Mouse (Mus musculus): ENCODE data around the gene Fam20b.

The Fam20b gene

GRCm38 (mm10) chr1:156718950-156719805 is at the start of gene Fam20b:
Gene Fam20b (minus strand): TSS chr1:156719086.
- DNase-seq (ENCODE audit: low read depth in 2 of 2, low spot score in 2 of 2) = peak; percentile 91 to 95

GRCm38 (mm10) chr1:156765311-156765710 is 46.4 kb upstream of the Fam20b start:
- no peak for DNase-seq (ENCODE audit: low read depth in 2 of 2, low spot score in 2 of 2)

DNA sequence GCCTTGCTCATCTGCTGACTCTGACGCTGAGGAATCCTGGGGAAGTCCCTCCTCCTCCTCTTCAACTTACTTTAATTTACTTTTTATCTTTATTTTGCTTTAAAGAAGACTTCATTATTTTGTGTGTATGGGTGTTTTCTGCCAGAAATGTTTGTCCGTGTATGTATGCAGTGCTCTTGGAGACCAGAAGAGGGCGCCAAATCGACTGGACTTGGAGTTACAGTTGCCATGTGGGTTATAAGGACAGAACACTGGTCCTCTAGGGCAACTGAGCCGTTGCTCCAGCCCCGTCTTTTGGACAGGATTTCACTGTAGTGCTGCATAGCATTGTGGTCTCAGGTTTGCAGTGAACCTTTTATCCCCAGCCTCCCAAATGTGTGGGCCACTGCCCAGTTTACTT is 45.7 kb upstream of the Fam20b start:
- no peak for DNase-seq (ENCODE audit: low read depth in 2 of 2, low spot score in 2 of 2)

DNA sequence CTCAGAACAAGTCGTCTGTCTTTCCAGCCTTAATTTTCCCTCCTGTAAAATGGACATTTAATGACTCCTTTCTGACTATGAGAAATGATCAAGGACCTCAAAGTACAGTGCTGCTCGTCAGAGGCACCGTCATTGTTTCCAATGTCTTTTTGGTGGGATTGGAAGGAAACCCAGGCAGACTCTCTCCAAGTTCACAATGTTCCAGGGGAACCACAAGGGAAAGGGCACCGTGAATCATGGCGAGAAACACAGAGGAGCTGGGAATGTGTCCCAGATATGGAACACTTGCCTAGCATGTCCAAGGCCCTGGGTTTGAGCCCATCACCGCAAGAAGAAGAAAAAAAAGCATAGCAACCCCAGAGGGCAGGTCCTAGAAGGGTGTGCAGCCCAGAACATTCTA is 44.4 kb upstream of the Fam20b start:
- DNase-seq (ENCODE audit: low read depth in 2 of 2, low spot score in 2 of 2) = no peak

- DNase-seq (ENCODE audit: low read depth in 2 of 2, low spot score in 2 of 2) = no peak
Observed at GRCm38 (mm10) chr1:156761430-156761801, 42.5 kb upstream of the Fam20b start.

DNA sequence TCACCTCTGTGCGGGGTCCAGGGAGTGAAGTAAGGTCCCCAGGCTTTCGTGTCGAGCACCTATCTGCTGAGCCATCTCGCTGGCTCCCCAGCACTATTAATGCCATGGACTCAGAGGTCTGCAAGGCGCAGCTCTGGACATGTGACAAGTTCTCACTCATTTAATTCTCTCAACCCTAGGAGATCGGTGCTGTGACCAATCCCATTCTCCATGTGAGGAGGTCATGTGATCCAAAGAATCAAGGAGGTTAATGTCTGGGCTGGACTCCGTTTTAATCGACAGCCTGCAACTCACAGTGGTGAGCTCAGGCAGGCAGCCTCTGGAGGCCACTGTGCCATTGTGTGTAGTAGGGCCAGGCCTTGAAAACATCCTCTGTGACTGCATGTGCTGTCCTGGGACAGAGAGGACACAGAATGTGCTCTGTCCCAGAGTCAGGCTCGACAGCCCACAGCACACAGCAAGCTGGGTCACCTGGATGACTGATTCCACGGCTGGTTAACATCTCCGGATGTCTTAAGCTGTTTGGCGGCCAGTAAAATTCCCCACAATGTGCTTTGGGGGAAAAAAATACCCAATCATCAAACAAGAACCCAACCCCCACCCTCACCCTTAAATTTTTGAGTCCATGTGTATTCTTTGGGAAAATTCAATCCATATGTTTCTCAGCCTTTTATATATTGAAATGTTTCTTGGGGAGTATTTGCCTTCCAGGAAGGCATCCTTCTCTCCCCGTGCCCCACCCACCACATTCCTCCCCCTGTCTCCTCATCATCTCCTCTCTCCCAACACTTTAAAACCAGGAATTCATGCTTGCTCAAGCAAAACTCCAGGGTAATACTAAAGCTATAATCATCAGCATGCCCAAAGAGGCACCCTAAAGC is 41.9 kb upstream of the Fam20b start:
- DNase-seq (ENCODE audit: low read depth in 2 of 2, low spot score in 2 of 2) = no peak

DNA sequence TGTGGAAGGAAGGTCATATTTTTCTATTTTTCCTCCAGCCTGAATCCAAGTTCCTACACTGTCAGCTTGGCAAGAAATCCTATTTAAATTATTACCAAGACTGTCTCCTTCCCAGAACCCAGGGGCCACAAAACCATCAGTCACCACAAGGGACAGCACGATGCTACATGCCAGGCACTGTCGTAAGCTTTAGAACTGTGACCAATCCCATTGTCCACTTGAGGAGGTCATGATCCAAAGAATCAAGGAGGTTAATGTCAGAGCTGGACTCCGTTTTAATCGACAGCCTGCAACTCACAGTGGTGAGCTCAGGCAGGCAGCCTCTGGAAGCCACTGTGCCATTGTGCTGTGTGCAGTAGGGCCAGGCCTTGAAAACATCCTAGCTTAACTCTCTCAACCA is 39.4 kb upstream of the Fam20b start:
- DNase-seq (ENCODE audit: low read depth in 2 of 2, low spot score in 2 of 2) = no peak

- DNase-seq (ENCODE audit: low read depth in 2 of 2, low spot score in 2 of 2) = no peak
Observed at GRCm38 (mm10) chr1:156754608-156755413, 35.9 kb upstream of the Fam20b start.

DNA sequence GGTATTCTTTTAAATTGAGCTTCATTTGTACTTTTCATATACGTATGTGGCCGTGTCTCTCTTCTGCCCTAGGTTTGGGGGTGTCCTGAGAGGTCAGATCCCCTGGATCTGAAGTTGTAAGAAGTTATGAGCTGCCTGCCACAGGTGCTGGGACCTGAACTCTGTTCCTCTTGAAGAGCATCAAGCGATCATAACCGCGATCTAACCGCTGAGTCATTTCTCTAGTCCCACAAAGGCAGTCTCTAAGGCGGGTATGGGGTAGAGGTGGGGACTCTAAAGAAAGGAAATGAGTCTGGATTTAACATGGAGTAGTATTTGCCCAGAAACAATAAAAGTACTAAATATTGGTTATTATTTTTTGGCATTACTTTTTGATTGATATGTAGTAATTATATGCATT is 34.1 kb upstream of the Fam20b start:
- DNase-seq (ENCODE audit: low read depth in 2 of 2, low spot score in 2 of 2) = no peak

DNA sequence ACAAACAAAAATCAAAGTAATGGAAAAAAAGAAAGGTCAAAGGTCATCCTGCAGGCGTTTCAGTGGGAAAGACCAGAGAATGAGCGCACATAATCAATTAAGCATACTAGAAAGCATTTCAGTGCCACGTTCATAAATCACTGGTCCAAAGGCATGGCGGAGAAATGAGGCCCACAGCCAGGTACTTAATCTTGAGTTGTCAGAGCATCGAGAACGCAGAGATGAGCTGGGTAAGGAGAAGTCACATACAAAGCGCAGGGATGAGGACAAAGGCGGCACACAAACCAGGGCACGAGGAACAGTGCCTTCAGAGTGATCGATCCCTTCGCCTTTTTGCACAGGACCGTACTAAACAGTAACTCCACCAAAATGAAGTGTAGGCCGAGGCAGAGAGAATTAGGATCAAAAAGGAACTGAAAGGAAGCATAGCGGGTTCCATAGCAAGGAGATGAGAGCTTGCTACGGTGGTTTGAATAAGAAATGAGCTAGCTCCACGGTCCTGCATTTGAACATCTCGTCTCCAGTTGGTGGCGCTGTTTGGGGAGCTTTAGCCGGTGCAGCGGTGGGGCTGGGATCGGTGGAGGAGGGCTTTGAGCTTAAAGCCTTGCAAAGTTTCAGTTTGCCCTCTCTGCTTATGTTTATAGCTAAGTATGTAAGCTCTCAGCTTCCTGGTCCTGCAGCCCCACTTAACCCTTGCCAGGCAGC is 33.3 kb upstream of the Fam20b start:
- peak; percentile 67 to 74 for DNase-seq (ENCODE audit: low read depth in 2 of 2, low spot score in 2 of 2)

DNA sequence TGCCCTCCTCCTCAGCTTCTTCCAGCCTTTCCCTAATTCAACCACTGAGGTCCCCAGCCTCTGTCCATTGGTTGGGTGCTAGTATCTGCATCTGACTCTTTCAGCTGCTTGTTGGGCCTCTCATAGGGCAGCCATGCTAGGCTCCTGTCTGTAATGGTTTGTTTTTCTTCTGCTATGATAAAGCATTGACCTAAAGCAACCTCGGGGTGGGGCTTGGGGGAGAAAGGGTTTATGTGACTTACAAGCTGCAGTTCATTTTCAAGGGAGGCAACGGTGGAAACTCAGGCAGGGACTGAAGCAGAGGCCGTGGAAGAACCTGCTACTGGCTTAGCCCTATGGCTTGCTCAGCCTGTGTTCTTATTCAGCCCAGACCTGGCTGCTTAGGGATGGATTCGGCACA is 31.4 kb upstream of the Fam20b start:
- no peak for DNase-seq (ENCODE audit: low read depth in 2 of 2, low spot score in 2 of 2)

GRCm38 (mm10) chr1:156749136-156749535 is 30.2 kb upstream of the Fam20b start:
- no peak for DNase-seq (ENCODE audit: low read depth in 2 of 2, low spot score in 2 of 2)

DNA sequence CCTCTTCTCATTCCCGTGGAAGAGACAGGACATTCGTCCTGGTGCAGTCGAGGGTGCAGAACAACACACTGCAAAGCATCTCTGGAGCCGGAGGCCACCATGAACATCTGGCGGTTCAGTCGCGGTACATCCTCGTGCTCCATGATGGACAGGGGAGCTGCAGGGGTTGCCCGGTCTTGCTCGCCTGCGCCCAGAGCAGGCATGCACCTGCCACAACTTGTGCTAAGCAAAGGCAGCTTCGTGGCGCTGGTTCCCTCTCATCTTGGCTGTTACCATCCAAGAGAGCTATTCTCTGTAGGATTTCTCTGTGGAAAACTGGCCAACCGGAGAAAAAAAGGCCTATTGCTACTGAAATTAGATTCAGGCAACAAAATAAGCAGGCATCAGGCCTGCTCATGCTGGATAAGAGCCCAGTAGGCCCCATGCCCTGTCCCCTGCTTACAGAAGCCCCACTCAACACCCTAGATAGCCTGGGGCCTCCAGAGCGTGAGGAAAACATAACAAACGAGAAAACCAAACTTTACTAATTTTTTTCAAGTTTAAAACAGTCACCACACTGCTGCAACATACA is 29.6 kb upstream of the Fam20b start:
- no peak for DNase-seq (ENCODE audit: low read depth in 2 of 2, low spot score in 2 of 2)

DNA sequence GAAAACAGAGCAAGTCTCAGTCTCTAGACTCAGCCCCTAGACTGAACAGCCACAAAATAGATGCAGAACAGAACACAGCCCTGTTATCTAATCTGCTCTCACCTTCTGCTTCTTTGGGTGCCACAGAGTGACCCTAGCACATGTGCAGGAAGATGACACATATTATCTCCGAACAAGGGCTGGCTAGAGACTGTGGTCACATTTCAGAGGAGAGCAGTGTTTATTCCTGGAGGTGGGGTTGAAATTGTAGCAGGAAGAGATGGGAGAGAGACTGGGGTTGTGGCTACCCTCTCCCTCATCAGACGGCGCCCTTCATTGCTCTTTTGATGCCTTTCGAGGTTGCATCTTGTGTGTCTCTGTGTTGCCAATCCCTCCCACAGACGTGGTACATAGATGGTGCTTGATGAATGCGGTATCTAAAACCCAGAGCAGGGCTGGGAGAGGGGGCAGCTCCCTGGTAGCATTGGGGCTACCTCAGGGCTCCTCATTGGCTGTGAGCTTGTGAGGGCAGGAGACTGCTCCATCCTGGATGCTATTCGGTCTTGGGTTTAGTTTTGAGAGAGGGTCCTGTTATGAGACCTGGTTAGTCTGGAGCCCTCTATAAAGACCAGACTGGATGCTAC is 26.4 kb upstream of the Fam20b start:
- no peak for DNase-seq (ENCODE audit: low read depth in 2 of 2, low spot score in 2 of 2)

DNA sequence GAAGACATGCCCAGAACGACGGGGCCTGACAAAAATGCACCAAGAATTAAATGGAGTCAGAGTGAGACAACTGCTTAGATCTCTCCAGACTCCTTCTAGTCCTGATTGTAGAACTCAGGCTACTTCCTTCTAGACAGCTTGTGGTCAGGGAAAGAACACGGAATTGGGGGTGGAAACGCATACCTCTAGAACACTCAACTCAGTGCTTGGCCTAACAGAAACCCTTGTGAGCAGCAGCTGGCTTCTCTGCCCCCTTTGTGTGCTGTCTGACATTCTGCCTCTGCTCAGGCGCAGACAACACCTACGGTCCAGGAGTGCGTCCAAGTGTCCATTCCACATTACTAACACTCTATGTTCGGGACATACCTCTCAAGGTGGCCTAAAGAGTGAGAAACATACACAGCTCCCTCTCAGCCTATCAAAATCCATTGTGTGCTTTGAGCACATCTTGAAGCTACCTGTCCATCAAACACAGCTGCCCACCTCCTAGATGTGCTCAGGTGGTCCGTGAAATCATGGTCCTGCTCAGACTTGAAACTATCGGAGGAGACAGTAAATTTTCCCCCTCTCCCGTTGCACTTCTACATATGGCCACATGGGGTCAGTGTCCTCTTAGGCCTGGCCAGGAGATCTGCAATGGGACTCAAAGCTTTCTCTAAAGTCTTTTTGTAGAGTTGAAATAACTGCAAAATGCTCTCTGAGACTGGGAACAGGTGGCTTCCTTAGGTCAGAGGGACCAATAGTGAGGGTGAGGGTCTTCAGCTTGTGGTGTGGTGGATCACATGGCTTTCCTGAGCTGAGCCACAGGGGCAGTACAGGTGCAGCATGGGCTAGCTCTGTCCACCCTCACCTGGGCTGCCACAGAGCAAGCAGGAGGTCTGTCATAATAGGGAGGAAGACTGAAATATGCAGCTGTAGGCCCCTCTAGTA is 22.9 kb upstream of the Fam20b start:
- DNase-seq (ENCODE audit: low read depth in 2 of 2, low spot score in 2 of 2) = peak; percentile 38 to 56

DNA sequence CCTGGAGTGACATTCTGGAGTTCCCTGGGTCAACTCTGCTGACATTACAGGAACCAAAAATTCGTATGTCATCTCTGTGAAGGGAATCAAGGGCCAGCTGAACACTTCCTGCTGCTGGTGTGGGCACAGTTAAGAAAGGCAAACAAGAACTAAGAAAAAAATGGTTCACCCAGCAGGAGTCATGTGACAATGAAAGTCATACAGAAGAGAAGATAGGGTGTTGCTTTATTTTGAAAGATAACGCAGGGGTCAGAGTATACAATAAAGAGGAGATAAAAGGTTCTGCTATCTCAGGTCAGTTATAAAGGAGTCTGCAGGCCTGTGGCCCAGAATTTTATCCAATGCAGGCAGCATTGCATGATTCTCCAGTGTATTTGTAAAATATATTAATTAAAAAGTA is 16.9 kb upstream of the Fam20b start:
- no peak for DNase-seq (ENCODE audit: low read depth in 2 of 2, low spot score in 2 of 2)

GRCm38 (mm10) chr1:156734019-156734418 is 15.1 kb upstream of the Fam20b start:
- DNase-seq (ENCODE audit: low read depth in 2 of 2, low spot score in 2 of 2) = no peak

GRCm38 (mm10) chr1:156733559-156733958 is 14.7 kb upstream of the Fam20b start:
- DNase-seq (ENCODE audit: low read depth in 2 of 2, low spot score in 2 of 2) = no peak

DNA sequence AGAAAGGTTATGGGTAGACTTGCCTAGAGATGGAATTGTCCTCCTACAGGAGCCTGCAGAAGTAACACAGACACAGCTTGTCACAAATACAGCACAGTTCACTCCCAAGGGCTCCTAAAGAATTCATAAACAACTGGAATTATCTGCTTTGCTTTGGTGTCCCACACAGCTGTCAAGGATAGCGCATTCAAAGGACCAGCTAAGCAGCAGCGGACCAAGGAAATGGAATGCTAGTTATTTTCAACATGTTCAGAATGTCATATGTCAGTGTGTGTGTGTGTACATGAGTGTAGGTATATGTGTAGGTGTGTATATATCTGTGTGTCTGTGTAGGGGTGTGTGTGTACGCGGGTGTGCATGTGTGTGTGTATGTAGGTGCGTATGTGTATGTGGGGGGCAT is 14.1 kb upstream of the Fam20b start:
- DNase-seq (ENCODE audit: low read depth in 2 of 2, low spot score in 2 of 2) = no peak
